Comparison of ENCODE assay signal across 8 mouse cellular contexts in the genomic region with DNA sequence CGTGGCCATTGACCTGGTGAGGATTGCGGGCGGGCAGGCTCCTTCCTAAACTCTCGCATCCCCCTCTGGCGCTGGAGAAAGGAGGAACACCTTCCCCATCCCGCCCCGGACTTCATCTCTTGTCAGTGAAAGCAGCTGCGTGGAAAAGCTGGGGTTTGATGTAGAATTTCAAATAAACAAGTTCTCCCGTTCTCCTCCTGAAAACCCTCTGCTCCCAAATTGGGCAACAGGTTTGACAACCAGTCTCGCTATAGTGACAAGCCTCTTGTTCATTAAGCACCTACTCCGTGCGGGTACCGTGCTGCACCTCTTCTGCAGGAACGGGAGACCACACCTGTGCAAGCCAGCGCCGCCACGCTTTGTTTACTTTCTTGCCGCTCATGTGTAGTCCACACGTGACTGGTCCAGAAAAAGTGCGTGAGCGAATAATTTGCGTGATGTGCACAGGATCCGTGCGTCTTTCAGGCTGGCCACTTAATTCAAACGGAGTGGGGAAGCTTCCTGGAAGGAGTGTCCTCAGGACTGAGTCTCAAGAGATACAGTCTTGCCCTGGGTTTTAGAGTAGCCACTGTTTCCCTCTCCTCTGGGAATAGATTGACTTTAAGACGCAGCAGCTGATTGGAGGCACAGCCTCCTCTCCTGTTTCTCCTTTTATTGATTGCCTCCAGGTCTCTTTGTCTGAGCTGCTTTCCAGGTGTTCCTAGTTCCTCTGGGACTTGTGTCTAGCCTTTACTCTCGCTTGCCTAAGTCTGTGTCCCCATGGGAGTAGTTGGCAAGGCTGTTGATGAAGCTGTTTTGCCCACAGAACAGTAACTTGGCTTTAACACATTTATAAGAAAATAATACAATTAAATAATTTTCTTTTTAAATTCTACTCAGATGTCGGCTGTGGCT. TPM values are rescaled to one million over a fixed set of nuclear protein-coding genes. Genes with fewer than 3 reads are reported as not detected.
DNase-seq lines count a peak whose midpoint lies in the region; ATAC-seq and TF ChIP-seq lines count a peak whose summit lies in the region.

No protein-coding gene starts in this region.

- 5% methylated on average over 28 of the region's 28 CpGs for WGBS in forebrain, embryonic 11.5 days
- 6% methylated on average over 28 of the region's 28 CpGs for WGBS in liver, embryonic 13.5 days (ENCODE audit: insufficient replicate concordance)

- H3K4me2 ChIP-seq in forebrain, embryonic 11.5 days (ENCODE audit: low read depth, low read length, severe bottlenecking), result peak overlapping the region; percentile 97
- peak overlapping the region; percentile 77 for H3K4me2 ChIP-seq in liver, embryonic 13.5 days

- DNase-seq in forebrain, embryonic 11.5 days (ENCODE audit: low spot score), result no peak
- DNase-seq in liver, embryonic 13.5 days, result no peak
- peak; percentile 25 for DNase-seq in retina, postnatal 1 day
- no peak for DNase-seq in left cerebral cortex, adult 8-10 months (ENCODE audit: low spot score in 2 of 2)
- DNase-seq in gastrocnemius, adult 8-10 months (ENCODE audit: low spot score in 2 of 2), result no peak

- peak overlapping the region; percentile 37 for H3K9ac ChIP-seq in forebrain, embryonic 11.5 days (ENCODE audit: low read length)
- H3K9ac ChIP-seq in liver, embryonic 13.5 days, result no peak overlapping the region

- H3K27me3 ChIP-seq in erythroblast, embryonic 14.5 days (ENCODE audit: control insufficient read depth), result peaks cover 42% of the 10 kb centered on the region
- H3K27me3 ChIP-seq in E14TG2a.4 (ENCODE audit: insufficient read depth, low read length), result peaks cover 36% of the 10 kb centered on the region
- H3K27me3 ChIP-seq in forebrain, embryonic 11.5 days (ENCODE audit: control insufficient read depth, insufficient read depth, low read length), result peaks cover 21% of the 10 kb centered on the region
- H3K27me3 ChIP-seq in liver, embryonic 13.5 days, result peaks cover 46% of the 10 kb centered on the region

- no peak for ATAC-seq in erythroblast, adult 5-6 weeks (replicated peaks; ENCODE audit: low FRiP score, poor library complexity, severe bottlenecking)
- no peak for ATAC-seq in forebrain, embryonic 11.5 days (replicated peaks; ENCODE audit: low FRiP score)
- no peak for ATAC-seq in liver, embryonic 13.5 days (ENCODE audit: low read depth)

- H3K9me3 ChIP-seq in erythroblast, embryonic 14.5 days (ENCODE audit: control insufficient read depth, low read length), result no peaks in the 10 kb centered on the region; the same call in 1 of the 2 replicates
- H3K9me3 ChIP-seq in E14TG2a.4 (ENCODE audit: low read length), result no peaks in the 10 kb centered on the region
- H3K9me3 ChIP-seq in forebrain, embryonic 11.5 days (ENCODE audit: control insufficient read depth, low read length), result no peaks in the 10 kb centered on the region
- no peaks in the 10 kb centered on the region for H3K9me3 ChIP-seq in liver, embryonic 13.5 days (replicated peaks)

- no peak overlapping the region for H3K27ac ChIP-seq in forebrain, embryonic 11.5 days (ENCODE audit: low read depth, low read length)
- no peak overlapping the region for H3K27ac ChIP-seq in liver, embryonic 13.5 days

- no peak for TF ChIP-seq CTCF in E14TG2a.4 (conservative IDR thresholded peaks at IDR 0.05; ENCODE audit: low read length)

- peaks cover 5% of the 10 kb centered on the region for H3K4me1 ChIP-seq in erythroblast, embryonic 14.5 days (ENCODE audit: control insufficient read depth)
- peaks cover 29% of the 10 kb centered on the region for H3K4me1 ChIP-seq in E14TG2a.4 (replicated peaks; ENCODE audit: low read depth, low read length)
- peaks cover 7% of the 10 kb centered on the region; the same call in 1 of the 2 replicates for H3K4me1 ChIP-seq in forebrain, embryonic 11.5 days (replicated peaks; ENCODE audit: control insufficient read depth, insufficient read depth, low read length)
- peaks cover 11% of the 10 kb centered on the region for H3K4me1 ChIP-seq in liver, embryonic 13.5 days (replicated peaks)

- no peaks in the 10 kb centered on the region for H3K36me3 ChIP-seq in erythroblast, embryonic 14.5 days (ENCODE audit: control insufficient read depth)
- no peaks in the 10 kb centered on the region for H3K36me3 ChIP-seq in E14TG2a.4 (ENCODE audit: insufficient read depth, low read length)
- H3K36me3 ChIP-seq in forebrain, embryonic 11.5 days (ENCODE audit: control insufficient read depth, insufficient read depth, low read length), result no peaks in the 10 kb centered on the region
- H3K36me3 ChIP-seq in liver, embryonic 13.5 days, result no peaks in the 10 kb centered on the region

- peak overlapping the region; percentile 31 for H3K4me3 ChIP-seq in erythroblast, embryonic 14.5 days (replicated peaks)
- H3K4me3 ChIP-seq in E14TG2a.4 (replicated peaks; ENCODE audit: low read length), result peak overlapping the region; percentile 86
- H3K4me3 ChIP-seq in forebrain, embryonic 11.5 days (ENCODE audit: low read depth, low read length), result peak overlapping the region; percentile 39
- H3K4me3 ChIP-seq in liver, embryonic 13.5 days (replicated peaks), result peak overlapping the region; percentile 57

RNA-seq across cellular contexts. Expression of gene D930020B18Rik, which starts 0.9 kb away (rescaled TPM):
- not detected in 2 replicates for polyA plus RNA-seq in erythroblast, embryonic 14.5 days (2012)
- total RNA-seq in erythroblast, adult 5-6 weeks (2015; ENCODE audit: low replicate concordance), result not detected in 2 replicates
- not detected in 2 replicates for total RNA-seq in erythroblast, adult 5-6 weeks (2017; ENCODE audit: low replicate concordance)
- 0.39 and 0.52 TPM in 2 replicates for polyA plus RNA-seq in forebrain, embryonic 11.5 days (2014; fragmentation: Nextera tagmentation; extraction: Ambion mirVana)
- polyA plus RNA-seq in liver, embryonic 13.5 days (2015; fragmentation: Nextera tagmentation; extraction: Ambion mirVana), result 0.07 TPM in 1 of 2 replicates, not detected in the other
- total RNA-seq in left cerebral cortex, adult 8-10 months (2022), result under 1 TPM; 0.14 to 0.72 (median 0.53) TPM
- not detected for total RNA-seq in gastrocnemius, adult 8-10 months (2022)

RNA-seq across cellular contexts. Expression of gene Xpot, which starts 16.2 kb away (rescaled TPM):
- polyA plus RNA-seq in erythroblast, embryonic 14.5 days (2012), result 0.26 and 1.7 TPM in 2 replicates
- 16.1 and 19.2 TPM in 2 replicates for total RNA-seq in erythroblast, adult 5-6 weeks (2015; ENCODE audit: low replicate concordance)
- 26.0 and 43.5 TPM in 2 replicates for total RNA-seq in erythroblast, adult 5-6 weeks (2017; ENCODE audit: low replicate concordance)
- polyA plus RNA-seq in forebrain, embryonic 11.5 days (2014; fragmentation: Nextera tagmentation; extraction: Ambion mirVana), result 59.9 and 72.1 TPM in 2 replicates
- 39.9 and 50.2 TPM in 2 replicates for polyA plus RNA-seq in liver, embryonic 13.5 days (2015; fragmentation: Nextera tagmentation; extraction: Ambion mirVana)
- 10 to 100 TPM; 63.0 to 73.9 (median 65.8) TPM for total RNA-seq in left cerebral cortex, adult 8-10 months (2022)
- 10 to 100 TPM; 24.2 to 32.8 (median 27.6) TPM for total RNA-seq in gastrocnemius, adult 8-10 months (2022)

RNA-seq across cellular contexts. Expression of gene Tbk1, which starts 55.7 kb away (rescaled TPM):
- polyA plus RNA-seq in erythroblast, embryonic 14.5 days (2012), result 0.09 and 0.18 TPM in 2 replicates
- 57.1 and 60.0 TPM in 2 replicates for total RNA-seq in erythroblast, adult 5-6 weeks (2015; ENCODE audit: low replicate concordance)
- total RNA-seq in erythroblast, adult 5-6 weeks (2017; ENCODE audit: low replicate concordance), result 105 and 141 TPM in 2 replicates
- 36.2 and 38.2 TPM in 2 replicates for polyA plus RNA-seq in forebrain, embryonic 11.5 days (2014; fragmentation: Nextera tagmentation; extraction: Ambion mirVana)
- 18.4 and 22.7 TPM in 2 replicates for polyA plus RNA-seq in liver, embryonic 13.5 days (2015; fragmentation: Nextera tagmentation; extraction: Ambion mirVana)
- total RNA-seq in left cerebral cortex, adult 8-10 months (2022), result 10 to 100 TPM; 44.4 to 55.7 (median 48.4) TPM
- total RNA-seq in gastrocnemius, adult 8-10 months (2022), result 10 to 100 TPM in 2 of 4 experiments, 1 to 10 TPM in 2; 8.7 to 11.4 (median 10.0) TPM

Comparison
In these comparisons a context has a peak if more than half of its experiments do, and no peak if none do; other contexts are left out.
1. H3K4me3 ChIP-seq: peak in every context shown above with its lines; median percentile 86 in E14TG2a.4; 57 in liver, embryonic 13.5 days; 39 in forebrain, embryonic 11.5 days; 31 in erythroblast, embryonic 14.5 days.